Mouse (Mus musculus) liver, adult 10 weeks (tissue): Measurements from ENCODE around the gene Defb38. TPM values are rescaled to one million over a fixed set of nuclear protein-coding genes. Genes with fewer than 3 reads are reported as not detected.

Experiments used
- polyA plus RNA-seq: library from polyadenylated mRNA; stranded (reverse); fragments of 350-450 nt; fragmentation: Illumina TruSeq; extraction: RNeasy Lipid Tissue Mini Kit (QIAGEN cat#74804); gene quantifications from one replicate; pipeline ENCODE4 v1.2.3, GENCODE M21; 2014; ENCODE audit warnings: low read depth, low replicate concordance

The Defb38 gene
- not detected for polyA plus RNA-seq

GRCm38 (mm10) chr8:19026466-19026865 is at the start of gene Defb38:
Gene Defb38 (minus strand): TSS chr8:19026566.

GRCm38 (mm10) chr8:19064710-19065109 is 38.3 kb upstream of the Defb38 start, which contains the start of gene Defb39:
Gene Defb39 (minus strand): TSS chr8:19064810.

Other genes with a start within 250 kb of the Defb38 start
- not detected for gene Defb40, start 48.3 kb downstream of the Defb38 start, polyA plus RNA-seq
- not detected for gene Defb37, start 35.5 kb downstream of the Defb38 start, polyA plus RNA-seq
- gene Defb39, start 38.2 kb upstream of the Defb38 start, polyA plus RNA-seq: not detected
- gene Defb12, start 88.3 kb upstream of the Defb38 start, polyA plus RNA-seq: not detected
- gene Defb34, start 97.2 kb upstream of the Defb38 start, polyA plus RNA-seq: not detected
- not detected for gene Gm45826, start 114.2 kb upstream of the Defb38 start, polyA plus RNA-seq
- not detected for gene Defb14, start 167.8 kb upstream of the Defb38 start, polyA plus RNA-seq
- not detected for gene Defb4, start 172.1 kb upstream of the Defb38 start, polyA plus RNA-seq
- gene Defb6, start 198.9 kb upstream of the Defb38 start, polyA plus RNA-seq: not detected
- not detected for gene Defb46, start 213.3 kb upstream of the Defb38 start, polyA plus RNA-seq
- not detected for gene Defb5, start 221.0 kb upstream of the Defb38 start, polyA plus RNA-seq